Mouse (Mus musculus): ENCODE measurements around the gene Ap5b1.

DNA sequence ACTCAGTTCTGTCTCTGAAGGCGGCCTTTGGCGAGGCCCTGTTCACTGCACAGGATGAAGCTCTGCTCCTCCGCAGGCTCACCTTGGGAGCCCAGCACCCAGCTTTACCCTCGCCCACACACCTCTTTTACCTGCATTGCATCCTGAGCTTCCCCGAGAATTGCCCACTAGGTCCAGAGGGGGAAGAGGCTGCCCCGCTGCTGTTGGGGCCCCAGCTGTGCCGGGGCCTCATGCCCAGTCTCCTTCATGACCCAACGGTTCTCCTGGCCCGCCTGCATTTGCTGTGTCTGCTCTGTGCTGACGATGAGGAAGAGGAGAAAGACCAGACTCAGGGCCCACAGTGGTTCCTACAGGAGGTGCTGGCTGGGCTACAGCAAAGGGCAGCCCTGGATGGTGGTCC, 1.7 kb downstream of the Ap5b1 start:
- TF ChIP-seq CTCF (IDR thresholded peaks at IDR 0.05; ENCODE audit: borderline replicate concordance, insufficient read depth, low read length) (no peak), POLR2A (IDR thresholded peaks at IDR 0.05; ENCODE audit: low read depth, low read length) (no peak)
